Mouse (Mus musculus): ENCODE data around the gene Gpx4. TPM values are rescaled to one million over a fixed set of nuclear protein-coding genes. Genes with fewer than 3 reads are reported as not detected.

The Gpx4 gene
- polyA plus RNA-seq, 1 experiment from 2014 or later = 1,519 TPM

DNA sequence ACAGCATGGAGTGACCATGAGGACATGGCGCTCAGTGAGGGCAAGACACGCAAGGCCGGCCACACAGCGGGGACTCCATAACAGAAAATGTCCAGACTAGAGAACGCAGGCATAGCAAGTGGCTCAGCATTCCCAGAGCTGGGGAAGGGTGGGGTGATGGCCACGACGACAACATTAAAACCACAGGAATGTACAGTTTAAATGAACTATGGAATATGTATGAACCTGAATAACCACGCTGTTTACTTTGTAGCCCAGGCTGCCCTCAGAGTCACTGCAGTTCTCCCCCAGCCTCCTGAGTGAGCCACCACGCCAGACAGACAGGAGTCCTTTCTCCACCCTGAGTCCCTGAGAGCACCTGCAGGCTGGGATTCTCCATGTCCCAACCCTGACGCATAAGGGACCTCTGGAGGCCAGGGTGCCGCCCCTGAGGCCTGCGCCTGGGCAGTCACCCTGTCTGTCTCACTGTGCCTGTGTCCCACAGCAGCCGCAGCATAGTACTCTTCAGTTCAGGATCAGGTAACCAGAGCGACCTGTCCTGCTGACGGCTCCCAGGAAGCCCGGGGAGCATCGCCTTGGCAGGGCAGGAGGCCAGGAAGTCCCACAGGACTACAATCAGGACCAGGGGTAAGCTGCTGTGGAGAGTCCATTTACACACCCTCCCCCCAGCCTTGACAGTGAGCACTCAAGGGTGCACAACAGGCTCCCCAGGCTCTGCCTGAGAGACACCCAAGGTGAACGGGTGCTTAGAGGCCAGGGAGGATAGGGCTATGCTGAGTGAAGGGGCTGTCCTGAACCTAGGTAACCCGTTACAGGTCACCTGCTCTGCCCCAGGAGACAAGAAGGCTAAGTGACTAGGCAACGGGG, 25.9 kb downstream of the Gpx4 start:
- H3K4me2 ChIP-seq (replicated peaks; ENCODE audit: low read depth) = no peak overlapping the region
- no peaks in the 10 kb centered on the region for H3K27me3 ChIP-seq (replicated peaks; ENCODE audit: control insufficient read depth, insufficient read depth, low read length)
- peaks cover 47% of the 10 kb centered on the region; the same call in 1 of the 2 replicates for H3K36me3 ChIP-seq (ENCODE audit: control insufficient read depth, insufficient read depth)
- no peak overlapping the region for H3K4me3 ChIP-seq (ENCODE audit: low read depth, low read length)
- ATAC-seq = no peak
- peak overlapping the region; percentile 66; the same call in 1 of the 2 replicates for H3K27ac ChIP-seq (ENCODE audit: low read depth, low read length)
- no peak for TF ChIP-seq CTCF (IDR thresholded peaks at IDR 0.05; ENCODE audit: low read depth)
- 88% methylated on average over 20 of the region's 20 CpGs for WGBS
- H3K4me1 ChIP-seq (replicated peaks; ENCODE audit: control insufficient read depth, insufficient read depth, low read length) = peaks cover 5% of the 10 kb centered on the region; the same call in 1 of the 2 replicates
- H3K9ac ChIP-seq (ENCODE audit: low read depth, low read length) = no peak overlapping the region; the same call in 1 of the 2 replicates
- H3K9me3 ChIP-seq (ENCODE audit: control insufficient read depth) = no peaks in the 10 kb centered on the region

DNA sequence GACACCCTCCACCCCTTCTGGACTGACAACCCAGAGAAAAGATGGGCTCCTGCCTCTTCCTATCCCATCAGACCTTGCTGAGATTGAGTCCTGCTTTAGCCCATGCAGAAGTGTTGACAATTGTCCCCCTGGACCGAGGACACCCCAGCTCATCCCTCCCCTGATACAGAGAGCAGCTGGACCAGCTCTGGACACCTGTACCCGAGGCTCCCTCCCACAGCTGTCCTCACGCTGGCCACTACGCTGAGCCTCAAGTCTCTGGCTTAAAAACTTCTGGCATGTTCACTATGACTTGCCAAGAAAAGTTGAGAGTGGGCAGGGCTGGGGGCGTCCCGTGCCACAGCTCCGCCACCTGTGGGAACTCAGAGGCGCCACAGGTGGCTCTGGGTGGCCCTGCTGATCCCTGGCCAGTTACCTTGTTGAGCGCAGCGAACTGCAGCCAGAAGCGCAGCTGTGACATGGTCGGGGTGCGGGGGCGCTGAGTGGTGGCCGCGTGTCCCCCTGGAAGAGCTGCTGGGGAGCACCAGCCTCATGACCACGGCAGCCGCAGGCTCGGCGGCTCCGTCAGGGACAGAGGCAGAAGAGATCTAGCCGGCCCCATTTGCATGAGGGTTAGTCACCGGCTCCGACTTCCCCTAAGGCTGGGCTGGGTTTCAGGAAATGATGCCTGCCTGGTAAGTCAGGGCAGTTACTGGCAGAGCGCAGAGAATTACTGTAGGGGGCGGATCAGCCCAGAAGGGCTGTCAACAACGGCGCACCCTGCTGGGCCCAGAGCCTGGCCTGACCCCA, 28.0 kb downstream of the Gpx4 start:
- Histone ChIP-seq H3K4me3 (ENCODE audit: low read depth, low read length) (peak overlapping the region; percentile 18; the same call in 1 of the 2 replicates), H3K27ac (ENCODE audit: low read depth, low read length) (peak overlapping the region; percentile 37)

DNA sequence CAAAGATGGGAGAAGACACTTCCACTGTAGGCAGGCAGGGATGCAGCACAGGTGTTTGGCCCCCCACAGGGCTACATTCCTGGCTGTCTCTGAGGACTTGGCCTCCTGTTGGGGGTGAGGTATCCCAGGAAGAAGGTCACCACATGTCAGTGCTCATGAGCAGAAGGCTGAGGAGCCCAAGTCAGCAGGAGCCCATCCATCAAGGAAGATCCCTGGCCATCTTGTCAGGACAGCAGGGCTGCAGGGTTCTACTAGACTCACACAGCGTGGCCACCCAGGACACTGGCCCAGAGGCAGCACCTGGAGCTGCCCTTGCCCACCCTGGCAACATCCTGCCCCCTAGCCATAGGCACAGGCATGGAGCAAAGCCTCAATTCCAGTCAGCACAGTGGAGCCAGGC, 29.0 kb downstream of the Gpx4 start:
- WGBS = 75% methylated on average over 1 of the region's 1 CpGs
- no peak for ATAC-seq
- Histone ChIP-seq H3K9me3 (ENCODE audit: control insufficient read depth) (no peaks in the 10 kb centered on the region), H3K36me3 (ENCODE audit: control insufficient read depth, insufficient read depth) (peaks cover 48% of the 10 kb centered on the region; the same call in 1 of the 2 replicates), H3K4me1 (replicated peaks; ENCODE audit: control insufficient read depth, insufficient read depth, low read length) (peaks cover 5% of the 10 kb centered on the region; the same call in 1 of the 2 replicates), H3K4me2 (replicated peaks; ENCODE audit: low read depth) (no peak overlapping the region), H3K27ac (ENCODE audit: low read depth, low read length) (no peak overlapping the region), H3K27me3 (replicated peaks; ENCODE audit: control insufficient read depth, insufficient read depth, low read length) (no peaks in the 10 kb centered on the region), H3K9ac (ENCODE audit: low read depth, low read length) (no peak overlapping the region), H3K4me3 (ENCODE audit: low read depth, low read length) (no peak overlapping the region)
- no peak for TF ChIP-seq CTCF (IDR thresholded peaks at IDR 0.05; ENCODE audit: low read depth)

More for the DNA sequence above, 28.0 kb downstream of the Gpx4 start:
- H3K36me3 ChIP-seq (ENCODE audit: control insufficient read depth, insufficient read depth) = peaks cover 49% of the 10 kb centered on the region; the same call in 1 of the 2 replicates
- ATAC-seq = peak; percentile 71
- H3K9ac ChIP-seq (ENCODE audit: low read depth, low read length) = peak overlapping the region; percentile 38; the same call in 1 of the 2 replicates
- TF ChIP-seq CTCF (IDR thresholded peaks at IDR 0.05; ENCODE audit: low read depth) = peak; percentile 72
- H3K27me3 ChIP-seq (replicated peaks; ENCODE audit: control insufficient read depth, insufficient read depth, low read length) = no peaks in the 10 kb centered on the region
- peak overlapping the region; percentile 62 for H3K4me2 ChIP-seq (replicated peaks; ENCODE audit: low read depth)
- 20% methylated on average over 28 of the region's 28 CpGs for WGBS
- peaks cover 5% of the 10 kb centered on the region; the same call in 1 of the 2 replicates for H3K4me1 ChIP-seq (replicated peaks; ENCODE audit: control insufficient read depth, insufficient read depth, low read length)
- H3K9me3 ChIP-seq (ENCODE audit: control insufficient read depth) = no peaks in the 10 kb centered on the region

DNA sequence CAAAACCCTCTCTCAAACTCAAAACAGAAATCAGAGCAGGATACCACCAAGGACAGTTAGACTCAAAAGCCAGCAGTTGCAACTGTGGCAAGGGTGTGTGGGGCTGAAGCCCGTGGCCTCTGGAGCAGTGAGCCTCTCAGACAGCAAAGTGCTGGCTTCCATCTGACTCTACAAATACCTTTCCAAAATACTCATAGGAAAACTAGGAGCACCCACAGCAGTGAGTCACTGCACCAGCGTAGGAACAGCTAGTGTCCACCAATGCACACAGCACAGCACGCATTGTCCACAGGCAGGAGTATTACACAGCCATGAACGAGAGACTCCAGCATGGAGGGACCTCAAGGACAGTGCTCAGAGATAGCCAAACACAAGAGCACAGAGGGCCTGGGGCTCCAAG, 29.4 kb downstream of the Gpx4 start:
- peaks cover 5% of the 10 kb centered on the region; the same call in 1 of the 2 replicates for H3K4me1 ChIP-seq (replicated peaks; ENCODE audit: control insufficient read depth, insufficient read depth, low read length)
- no peak overlapping the region for H3K9ac ChIP-seq (ENCODE audit: low read depth, low read length)
- H3K4me3 ChIP-seq (ENCODE audit: low read depth, low read length) = no peak overlapping the region
- TF ChIP-seq CTCF (IDR thresholded peaks at IDR 0.05; ENCODE audit: low read depth) = no peak
- 92% methylated on average over 4 of the region's 4 CpGs for WGBS
- ATAC-seq = no peak
- no peak overlapping the region for H3K27ac ChIP-seq (ENCODE audit: low read depth, low read length)
- no peaks in the 10 kb centered on the region for H3K27me3 ChIP-seq (replicated peaks; ENCODE audit: control insufficient read depth, insufficient read depth, low read length)
- no peak overlapping the region for H3K4me2 ChIP-seq (replicated peaks; ENCODE audit: low read depth)
- H3K36me3 ChIP-seq (ENCODE audit: control insufficient read depth, insufficient read depth) = peaks cover 53% of the 10 kb centered on the region; the same call in 1 of the 2 replicates
- H3K9me3 ChIP-seq (ENCODE audit: control insufficient read depth) = no peaks in the 10 kb centered on the region

DNA sequence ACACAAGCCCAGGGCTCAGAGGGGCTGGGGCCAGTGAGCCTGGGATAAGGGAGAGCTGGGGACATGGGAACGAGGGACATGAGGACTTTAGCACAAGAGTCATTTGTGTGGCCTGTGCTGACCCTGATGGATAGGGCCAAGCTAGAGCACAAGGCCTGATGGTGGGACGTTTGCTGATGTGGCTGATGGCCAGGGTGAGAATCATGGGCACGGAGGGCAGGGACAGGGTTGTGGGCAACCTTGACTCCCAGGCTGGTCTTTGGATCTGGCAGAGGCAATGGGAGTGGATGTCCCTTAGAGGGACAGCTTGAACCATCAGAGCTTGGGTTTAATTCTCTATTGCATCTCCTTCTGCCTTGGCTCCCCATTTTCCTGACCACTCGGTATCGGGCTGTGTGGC, 30.3 kb downstream of the Gpx4 start:
- no peak overlapping the region for H3K4me2 ChIP-seq (replicated peaks; ENCODE audit: low read depth)
- TF ChIP-seq CTCF (IDR thresholded peaks at IDR 0.05; ENCODE audit: low read depth) = no peak
- no peak overlapping the region for H3K9ac ChIP-seq (ENCODE audit: low read depth, low read length)
- H3K36me3 ChIP-seq (ENCODE audit: control insufficient read depth, insufficient read depth) = peaks cover 55% of the 10 kb centered on the region
- 92% methylated on average over 5 of the region's 5 CpGs for WGBS
- H3K27ac ChIP-seq (ENCODE audit: low read depth, low read length) = no peak overlapping the region
- H3K4me3 ChIP-seq (ENCODE audit: low read depth, low read length) = no peak overlapping the region
- ATAC-seq = no peak
- no peaks in the 10 kb centered on the region for H3K27me3 ChIP-seq (replicated peaks; ENCODE audit: control insufficient read depth, insufficient read depth, low read length)
- no peaks in the 10 kb centered on the region for H3K4me1 ChIP-seq (replicated peaks; ENCODE audit: control insufficient read depth, insufficient read depth, low read length)
- H3K9me3 ChIP-seq (ENCODE audit: control insufficient read depth) = no peaks in the 10 kb centered on the region

DNA sequence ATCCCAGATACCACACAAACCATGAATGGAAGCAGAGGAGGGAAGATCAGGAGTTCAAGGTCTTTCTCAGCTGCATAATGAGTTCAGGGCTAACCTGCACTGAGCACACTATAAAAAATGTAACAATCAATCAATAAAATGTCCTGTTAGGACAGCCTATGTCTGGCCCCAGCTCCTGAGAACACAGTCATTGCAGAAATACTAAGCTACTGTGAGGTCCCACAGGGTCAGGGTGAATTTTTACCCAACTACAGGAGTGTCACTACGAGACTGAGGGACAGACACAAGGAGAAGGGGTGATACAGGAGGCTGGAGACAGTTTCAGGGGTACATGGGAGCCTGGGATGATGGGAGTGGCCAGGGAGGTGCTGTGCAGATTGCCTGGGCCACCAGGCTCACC, 31.4 kb downstream of the Gpx4 start:
- 96% methylated on average over 1 of the region's 1 CpGs for WGBS
- Histone ChIP-seq H3K4me2 (replicated peaks; ENCODE audit: low read depth) (no peak overlapping the region), H3K9me3 (ENCODE audit: control insufficient read depth) (no peaks in the 10 kb centered on the region), H3K4me1 (replicated peaks; ENCODE audit: control insufficient read depth, insufficient read depth, low read length) (no peaks in the 10 kb centered on the region), H3K27ac (ENCODE audit: low read depth, low read length) (no peak overlapping the region), H3K27me3 (replicated peaks; ENCODE audit: control insufficient read depth, insufficient read depth, low read length) (no peaks in the 10 kb centered on the region), H3K36me3 (ENCODE audit: control insufficient read depth, insufficient read depth) (peaks cover 65% of the 10 kb centered on the region), H3K4me3 (ENCODE audit: low read depth, low read length) (no peak overlapping the region), H3K9ac (ENCODE audit: low read depth, low read length) (no peak overlapping the region)
- no peak for ATAC-seq
- TF ChIP-seq CTCF (IDR thresholded peaks at IDR 0.05; ENCODE audit: low read depth) = no peak

Data from intestine, postnatal 0 days (tissue).